Mouse (Mus musculus) midbrain, embryonic 14.5 days (tissue): ENCODE results near the gene Nudt5. TPM values are rescaled to one million over a fixed set of nuclear protein-coding genes. Genes with fewer than 3 reads are reported as not detected.
"Not testable (repeated sequence)": the region's sequence is repeated elsewhere in the genome, so short reads cannot be mapped to it uniquely, and the experiment has no call there.

Source experiments
- ATAC-seq: fragments of 200-750 bp; cut with Nextera tagmentation; 2 replicates; pipeline ENCODE4 v1.8.0; 2017; ENCODE audit warnings: moderate number of reproducible peaks, moderate library complexity; ENCODE audit not compliant: low FRiP score, low TSS enrichment
- DNase-seq: peaks from one replicate; pipeline ENCODE4 v3.0.0-alpha.2; 2015
- H3K27ac ChIP-seq: fragments of 300-500 bp; sonication (generic); replicated peaks from 2 replicates; pipeline ENCODE4 v1.5.1; 2014; ENCODE audit warnings: mild to moderate bottlenecking, low read depth, low read length, moderate library complexity
- H3K27me3 ChIP-seq: fragments of 300-500 bp; sonication (generic); 2 replicates; pipeline ENCODE4 v1.6.1; 2014; ENCODE audit warnings: low read length, control low read depth, mixed read lengths; ENCODE audit not compliant: control insufficient read depth, insufficient read depth
- H3K36me3 ChIP-seq: fragments of 300-500 bp; sonication (generic); 2 replicates; pipeline ENCODE4 v1.6.1; 2014; ENCODE audit warnings: low read length, control low read depth; ENCODE audit not compliant: control insufficient read depth, insufficient read depth
- H3K4me1 ChIP-seq: fragments of 300-500 bp; sonication (generic); 2 replicates; pipeline ENCODE4 v1.6.1; 2014; ENCODE audit warnings: mild to moderate bottlenecking, antibody characterized with exemption, low read length, control low read depth; ENCODE audit not compliant: control insufficient read depth, insufficient read depth
- H3K4me2 ChIP-seq: fragments of 300-500 bp; sonication (generic); 2 replicates; pipeline ENCODE4 v1.6.1; 2014; ENCODE audit warnings: mild to moderate bottlenecking, low read length, moderate library complexity
- H3K4me3 ChIP-seq: fragments of 300-500 bp; sonication (generic); replicated peaks from 2 replicates; pipeline ENCODE4 v1.5.1; 2014; ENCODE audit warnings: low read depth, low read length
- H3K9ac ChIP-seq: fragments of 300-500 bp; sonication (generic); replicated peaks from 2 replicates; pipeline ENCODE4 v1.6.1; 2014; ENCODE audit warnings: mild to moderate bottlenecking, low read length, moderate library complexity
- H3K9me3 ChIP-seq: fragments of 300-500 bp; sonication (generic); 2 replicates; pipeline ENCODE4 v1.6.1; 2016; ENCODE audit warnings: low read length, control low read depth, mixed read lengths; ENCODE audit not compliant: control insufficient read depth
- WGBS: fragments of 180-500 bp; shearing (Covaris S2); extraction: QIAGEN DNeasy Blood & Tissue Kit; methylation state at CpG from one replicate; pipeline ENCODE4 v1.1.7; 2014; 5-methylcytosine and 5-hydroxymethylcytosine counted together
- polyA plus RNA-seq: library from polyadenylated mRNA; unstranded; fragments of >200 nt; fragmentation: Nextera tagmentation; extraction: Ambion mirVana; gene quantifications from 2 replicates; pipeline ENCODE4 v1.2.1, GENCODE M21; 2014

Nudt5 gene
- 19.8 and 26.6 TPM in 2 replicates for polyA plus RNA-seq

- 0 out of 2 replicates have a peak, but pooled peaks cover 7% of the 10 kb centered on the region for H3K4me1 ChIP-seq
- peak within 1 kb of the TSS; percentile 89 for H3K27ac ChIP-seq
- H3K4me2 ChIP-seq = peak within 1 kb of the TSS; percentile 72
- peaks cover 21% of the 10 kb centered on the region for H3K36me3 ChIP-seq
- no peaks in the 10 kb centered on the region for H3K27me3 ChIP-seq
- WGBS = under 1% methylated on average over 53 of the region's 53 CpGs
- peak within 1 kb of the TSS; percentile 77 for H3K4me3 ChIP-seq
- ATAC-seq = peak; percentile 96
- DNase-seq = peak; percentile 96
- no peaks in the 10 kb centered on the region for H3K9me3 ChIP-seq
- peak within 1 kb of the TSS; percentile 74 for H3K9ac ChIP-seq
Observed at GRCm38 (mm10) chr2:5844873-5845631, at the start of gene Nudt5, which contains the start of gene Cdc123. TSS of gene Nudt5 (plus strand) at chr2:5845019. TSS of gene Cdc123 (minus strand) at chr2:5845164.

GRCm38 (mm10) chr2:5797816-5798672 lies 46.8 kb upstream of the Nudt5 start:
- DNase-seq (no peak), ATAC-seq (no peak)
- Histone ChIP-seq H3K4me1 (no peaks in the 10 kb centered on the region), H3K27me3 (no peaks in the 10 kb centered on the region), H3K4me3 (no peak overlapping the region), H3K36me3 (peaks cover 73% of the 10 kb centered on the region), H3K9me3 (peaks cover 3% of the 10 kb centered on the region; the same call in 1 of the 2 replicates), H3K9ac (no peak overlapping the region), H3K27ac (no peak overlapping the region), H3K4me2 (no peak overlapping the region)
- WGBS = 91% methylated on average over 11 of the region's 11 CpGs

GRCm38 (mm10) chr2:5801182-5801640 lies 43.6 kb upstream of the Nudt5 start:
- H3K27me3 ChIP-seq = no peaks in the 10 kb centered on the region
- ATAC-seq = no peak
- no peak overlapping the region for H3K9ac ChIP-seq
- no peaks in the 10 kb centered on the region for H3K4me1 ChIP-seq
- peaks cover 74% of the 10 kb centered on the region for H3K36me3 ChIP-seq
- peaks cover 3% of the 10 kb centered on the region; the same call in 1 of the 2 replicates for H3K9me3 ChIP-seq
- H3K4me2 ChIP-seq = no peak overlapping the region
- DNase-seq = no peak
- 93% methylated on average over 9 of the region's 9 CpGs for WGBS
- no peak overlapping the region for H3K27ac ChIP-seq
- H3K4me3 ChIP-seq = no peak overlapping the region

- Histone ChIP-seq H3K4me3 (no peak overlapping the region), H3K36me3 (peaks cover 67% of the 10 kb centered on the region)
- WGBS = 93% methylated on average over 10 of the region's 10 CpGs
Observed at GRCm38 (mm10) chr2:5801927-5802590, 42.8 kb upstream of the Nudt5 start.

GRCm38 (mm10) chr2:5804440-5805045 lies 40.3 kb upstream of the Nudt5 start:
- ATAC-seq (no peak), DNase-seq (no peak)
- no peaks in the 10 kb centered on the region for H3K4me1 ChIP-seq
- no peak overlapping the region for H3K4me2 ChIP-seq
- H3K27ac ChIP-seq = no peak overlapping the region
- H3K9me3 ChIP-seq = peaks cover 3% of the 10 kb centered on the region; the same call in 1 of the 2 replicates
- no peak overlapping the region for H3K4me3 ChIP-seq
- WGBS = 93% methylated on average over 6 of the region's 6 CpGs
- H3K27me3 ChIP-seq = no peaks in the 10 kb centered on the region
- H3K9ac ChIP-seq = no peak overlapping the region
- peaks cover 68% of the 10 kb centered on the region for H3K36me3 ChIP-seq

More at GRCm38 (mm10) chr2:5801927-5802590, 42.8 kb upstream of the Nudt5 start:
- Histone ChIP-seq H3K27me3 (no peaks in the 10 kb centered on the region), H3K4me1 (no peaks in the 10 kb centered on the region), H3K4me2 (no peak overlapping the region), H3K27ac (no peak overlapping the region), H3K9me3 (peaks cover 3% of the 10 kb centered on the region; the same call in 1 of the 2 replicates), H3K9ac (no peak overlapping the region)
- no peak for ATAC-seq
- no peak for DNase-seq

- Histone ChIP-seq H3K9ac (no peak overlapping the region), H3K4me1 (no peaks in the 10 kb centered on the region), H3K36me3 (peaks cover 71% of the 10 kb centered on the region), H3K27ac (no peak overlapping the region), H3K4me3 (no peak overlapping the region), H3K4me2 (no peak overlapping the region), H3K27me3 (no peaks in the 10 kb centered on the region), H3K9me3 (peaks cover under 1% of the 10 kb centered on the region; the same call in 1 of the 2 replicates)
- DNase-seq = no peak
- WGBS = 97% methylated on average over 7 of the region's 7 CpGs
- ATAC-seq = no peak
Observed at GRCm38 (mm10) chr2:5805228-5805627, 39.6 kb upstream of the Nudt5 start.

- peak; percentile 70 for DNase-seq
Observed at GRCm38 (mm10) chr2:5806201-5806600, 38.6 kb upstream of the Nudt5 start.

More at GRCm38 (mm10) chr2:5806201-5806600, 38.6 kb upstream of the Nudt5 start:
- peaks cover 73% of the 10 kb centered on the region for H3K36me3 ChIP-seq
- not testable (repeated sequence) for H3K9ac ChIP-seq, H3K4me3 ChIP-seq, H3K27me3 ChIP-seq, H3K4me1 ChIP-seq, H3K4me2 ChIP-seq, ATAC-seq, H3K27ac ChIP-seq, H3K9me3 ChIP-seq
- WGBS = 92% methylated on average over 3 of the region's 3 CpGs
